Comparison of ENCODE assay signal across 8 mouse cellular contexts in genomic region chr11:93886411-93887079, GRCm38 (mm10). TPM values are rescaled to one million over a fixed set of nuclear protein-coding genes. Genes with fewer than 3 reads are reported as not detected.
DNase-seq lines count a peak whose midpoint lies in the region; ATAC-seq and TF ChIP-seq lines count a peak whose summit lies in the region.

No protein-coding gene starts in this region.

- intact Hi-C loops in heart, postnatal 25 days (cut with DNase I) = loop anchor here (5.0 kb wide), 1 partner anchor 66 kb away; no protein-coding TSS in a partner anchor

- no peak for ATAC-seq in embryonic facial prominence, embryonic 14.5 days (ENCODE audit: low read depth)
- ATAC-seq in limb, embryonic 14.5 days (ENCODE audit: low FRiP score, low read depth) = no peak; the same call in 1 of the 2 replicates
- ATAC-seq in midbrain, embryonic 15.5 days (replicated peaks) = no peak
- no peak for ATAC-seq in stomach, embryonic 15.5 days (ENCODE audit: insufficient read depth, low FRiP score, low read depth)

- no peaks in the 10 kb centered on the region for H3K27me3 ChIP-seq in embryonic facial prominence, embryonic 14.5 days (replicated peaks; ENCODE audit: control insufficient read depth, insufficient read depth, low read length)
- no peaks in the 10 kb centered on the region for H3K27me3 ChIP-seq in hindbrain, embryonic 10.5 days (ENCODE audit: insufficient read depth, poor library complexity, severe bottlenecking)
- no peaks in the 10 kb centered on the region for H3K27me3 ChIP-seq in limb, embryonic 14.5 days (ENCODE audit: control insufficient read depth, insufficient read depth, low read length)
- H3K27me3 ChIP-seq in midbrain, embryonic 15.5 days (replicated peaks) = no peaks in the 10 kb centered on the region
- no peaks in the 10 kb centered on the region for H3K27me3 ChIP-seq in stomach, embryonic 15.5 days (replicated peaks)

- peaks cover 18% of the 10 kb centered on the region for H3K36me3 ChIP-seq in embryonic facial prominence, embryonic 14.5 days (ENCODE audit: control insufficient read depth, insufficient read depth, low read length)
- peaks cover 36% of the 10 kb centered on the region for H3K36me3 ChIP-seq in hindbrain, embryonic 10.5 days
- peaks cover 12% of the 10 kb centered on the region; the same call in 1 of the 2 replicates for H3K36me3 ChIP-seq in limb, embryonic 14.5 days (ENCODE audit: control insufficient read depth, insufficient read depth, low read length)
- no peaks in the 10 kb centered on the region; the same call in 1 of the 2 replicates for H3K36me3 ChIP-seq in midbrain, embryonic 15.5 days (replicated peaks)
- no peaks in the 10 kb centered on the region for H3K36me3 ChIP-seq in stomach, embryonic 15.5 days

- peak overlapping the region; percentile 92 for H3K9ac ChIP-seq in embryonic facial prominence, embryonic 14.5 days (ENCODE audit: low read depth, low read length)
- H3K9ac ChIP-seq in limb, embryonic 14.5 days (ENCODE audit: low read depth, low read length, severe bottlenecking) = peak overlapping the region; percentile 95
- peak overlapping the region; percentile 89 for H3K9ac ChIP-seq in midbrain, embryonic 15.5 days
- H3K9ac ChIP-seq in stomach, embryonic 15.5 days = peak overlapping the region; percentile 90

- DNase-seq in heart, adult 11 months = peak; percentile 91
- DNase-seq in heart, postnatal 25 days (ENCODE audit: low spot score) = no peak
- DNase-seq in adrenal gland, adult 2 months = peak; percentile 22
- peak; percentile 44 for DNase-seq in embryonic facial prominence, embryonic 14.5 days (ENCODE audit: low spot score)
- DNase-seq in hindbrain, embryonic 10.5 days (ENCODE audit: low spot score) = peak; percentile 56
- DNase-seq in limb, embryonic 14.5 days (ENCODE audit: low spot score) = peak; percentile 27

- H3K9me3 ChIP-seq in embryonic facial prominence, embryonic 14.5 days (ENCODE audit: control insufficient read depth, low read length) = no peaks in the 10 kb centered on the region
- H3K9me3 ChIP-seq in hindbrain, embryonic 10.5 days = no peaks in the 10 kb centered on the region
- H3K9me3 ChIP-seq in limb, embryonic 14.5 days (ENCODE audit: control insufficient read depth, low read length) = no peaks in the 10 kb centered on the region
- H3K9me3 ChIP-seq in midbrain, embryonic 15.5 days = no peaks in the 10 kb centered on the region
- no peaks in the 10 kb centered on the region for H3K9me3 ChIP-seq in stomach, embryonic 15.5 days

- under 1% methylated on average over 24 of the region's 34 CpGs for WGBS in embryonic facial prominence, embryonic 14.5 days
- under 1% methylated on average over 34 of the region's 34 CpGs for WGBS in hindbrain, embryonic 10.5 days
- WGBS in limb, embryonic 14.5 days = 4% methylated on average over 28 of the region's 34 CpGs
- under 1% methylated on average over 34 of the region's 34 CpGs for whole genome bisulfite sequencing in midbrain, embryonic 15.5 days
- WGBS in stomach, embryonic 15.5 days = under 1% methylated on average over 33 of the region's 34 CpGs

- peak overlapping the region; percentile 89 for H3K4me2 ChIP-seq in embryonic facial prominence, embryonic 14.5 days (ENCODE audit: low read depth, low read length)
- peak overlapping the region; percentile 88 for H3K4me2 ChIP-seq in limb, embryonic 14.5 days (replicated peaks; ENCODE audit: low read depth, low read length, severe bottlenecking)
- peak overlapping the region; percentile 96 for H3K4me2 ChIP-seq in midbrain, embryonic 15.5 days
- peak overlapping the region; percentile 91 for H3K4me2 ChIP-seq in stomach, embryonic 15.5 days

- peaks cover 23% of the 10 kb centered on the region for H3K4me1 ChIP-seq in embryonic facial prominence, embryonic 14.5 days (ENCODE audit: control insufficient read depth, insufficient read depth, low read length)
- peaks cover 30% of the 10 kb centered on the region for H3K4me1 ChIP-seq in hindbrain, embryonic 10.5 days (replicated peaks)
- peaks cover 16% of the 10 kb centered on the region for H3K4me1 ChIP-seq in limb, embryonic 14.5 days (ENCODE audit: control insufficient read depth, insufficient read depth, low read length)
- peaks cover 47% of the 10 kb centered on the region for H3K4me1 ChIP-seq in midbrain, embryonic 15.5 days
- H3K4me1 ChIP-seq in stomach, embryonic 15.5 days = peaks cover 12% of the 10 kb centered on the region

- H3K27ac ChIP-seq in embryonic facial prominence, embryonic 14.5 days (replicated peaks; ENCODE audit: low read depth, low read length) = peak overlapping the region; percentile 92
- peak overlapping the region; percentile 99 for H3K27ac ChIP-seq in hindbrain, embryonic 10.5 days
- H3K27ac ChIP-seq in limb, embryonic 14.5 days (replicated peaks; ENCODE audit: low read depth, low read length) = peak overlapping the region; percentile 89
- H3K27ac ChIP-seq in midbrain, embryonic 15.5 days = peak overlapping the region; percentile 93
- H3K27ac ChIP-seq in stomach, embryonic 15.5 days = peak overlapping the region; percentile 97

- TF ChIP-seq POLR2A in limb, embryonic 14.5 days (IDR thresholded peaks at IDR 0.05; ENCODE audit: borderline replicate concordance, extremely low read depth, insufficient read depth, insufficient read length) = no peak

- H3K4me3 ChIP-seq in embryonic facial prominence, embryonic 14.5 days (ENCODE audit: low read depth, low read length) = peak overlapping the region; percentile 100
- peak overlapping the region; percentile 98 for H3K4me3 ChIP-seq in hindbrain, embryonic 10.5 days
- peak overlapping the region; percentile 99 for H3K4me3 ChIP-seq in limb, embryonic 14.5 days (replicated peaks; ENCODE audit: low read length)
- peak overlapping the region; percentile 97 for H3K4me3 ChIP-seq in midbrain, embryonic 15.5 days
- peak overlapping the region; percentile 99 for H3K4me3 ChIP-seq in stomach, embryonic 15.5 days (replicated peaks)

RNA-seq across cellular contexts. Expression of gene Mbtd1, which starts 0.9 kb away (rescaled TPM):
- total RNA-seq in heart, postnatal 25 days (2021) = 10 to 100 TPM; 15.1 to 15.6 TPM
- 10 to 100 TPM; 22.4 to 30.4 TPM for total RNA-seq in adrenal gland, adult 2 months (2021)
- polyA plus RNA-seq in adrenal gland, adult 2 months (2012; rRNA removed) = 3.3 and 4.7 TPM in 2 replicates
- polyA plus RNA-seq in embryonic facial prominence, embryonic 14.5 days (2014; fragmentation: Nextera tagmentation; extraction: Ambion mirVana) = 17.3 and 22.2 TPM in 2 replicates
- polyA plus RNA-seq in hindbrain, embryonic 10.5 days (2016; fragmentation: Nextera tagmentation; extraction: Ambion mirVana) = 26.9 and 34.0 TPM in 2 replicates
- polyA plus RNA-seq in limb, embryonic 14.5 days (2012; rRNA removed) = 35.4 and 36.3 TPM in 2 replicates
- 23.8 and 27.3 TPM in 2 replicates for polyA plus RNA-seq in limb, embryonic 14.5 days (2014; fragmentation: Nextera tagmentation; extraction: Ambion mirVana)
- polyA plus RNA-seq in midbrain, embryonic 15.5 days (2015; fragmentation: Nextera tagmentation; extraction: Ambion mirVana) = 25.6 and 28.3 TPM in 2 replicates
- polyA plus RNA-seq in stomach, embryonic 15.5 days (2015; fragmentation: Nextera tagmentation; extraction: Ambion mirVana) = 25.0 and 29.5 TPM in 2 replicates

RNA-seq across cellular contexts. Expression of gene Utp18, which starts 1.0 kb away (rescaled TPM):
- total RNA-seq in heart, postnatal 25 days (2021) = 1 to 10 TPM; 8.1 to 8.7 TPM
- total RNA-seq in adrenal gland, adult 2 months (2021) = 10 to 100 TPM; 22.2 to 22.3 TPM
- polyA plus RNA-seq in adrenal gland, adult 2 months (2012; rRNA removed) = 5.2 and 7.1 TPM in 2 replicates
- polyA plus RNA-seq in embryonic facial prominence, embryonic 14.5 days (2014; fragmentation: Nextera tagmentation; extraction: Ambion mirVana) = 28.0 TPM in 2 replicates
- polyA plus RNA-seq in hindbrain, embryonic 10.5 days (2016; fragmentation: Nextera tagmentation; extraction: Ambion mirVana) = 30.9 and 35.8 TPM in 2 replicates
- 16.2 and 20.5 TPM in 2 replicates for polyA plus RNA-seq in limb, embryonic 14.5 days (2012; rRNA removed)
- polyA plus RNA-seq in limb, embryonic 14.5 days (2014; fragmentation: Nextera tagmentation; extraction: Ambion mirVana) = 29.7 and 30.7 TPM in 2 replicates
- polyA plus RNA-seq in midbrain, embryonic 15.5 days (2015; fragmentation: Nextera tagmentation; extraction: Ambion mirVana) = 31.1 and 31.6 TPM in 2 replicates
- 24.8 and 25.4 TPM in 2 replicates for polyA plus RNA-seq in stomach, embryonic 15.5 days (2015; fragmentation: Nextera tagmentation; extraction: Ambion mirVana)
